Mouse (Mus musculus): ENCODE results near the gene Eomes. TPM values are rescaled to one million over a fixed set of nuclear protein-coding genes. Genes with fewer than 3 reads are reported as not detected.
A peak's percentile ranks its signal among the peaks of the same experiment; 100 is the strongest.

Gene Eomes
- polyA plus RNA-seq, 1 experiment from 2014 or later, result 18.0 TPM

- 12% methylated on average over 14 of the region's 14 CpGs for WGBS
- H3K27me3 ChIP-seq (replicated peaks; ENCODE audit: control insufficient read depth, insufficient read depth, low read length), result peaks cover 52% of the 10 kb centered on the region
- peak overlapping the region; percentile 51 for H3K4me3 ChIP-seq (replicated peaks; ENCODE audit: low read length)
- no peak overlapping the region for H3K27ac ChIP-seq (ENCODE audit: low read length)
- H3K9me3 ChIP-seq (ENCODE audit: control insufficient read depth, low read length), result no peaks in the 10 kb centered on the region
- 0 out of 2 replicates have a peak overlapping the region, but pooled peaks have one; percentile 61 for H3K9ac ChIP-seq (replicated peaks; ENCODE audit: low read depth, low read length)
- H3K36me3 ChIP-seq (ENCODE audit: control insufficient read depth, insufficient read depth), result no peaks in the 10 kb centered on the region
- peaks cover 38% of the 10 kb centered on the region for H3K4me1 ChIP-seq (replicated peaks; ENCODE audit: control insufficient read depth, insufficient read depth, low read length)
- ATAC-seq, result no peak
- peak overlapping the region; percentile 10; the same call in 1 of the 2 replicates for H3K4me2 ChIP-seq (ENCODE audit: low read length)
Measured at GRCm38 (mm10) chr9:118480292-118480690, 2.3 kb downstream of the Eomes start.

- Histone ChIP-seq H3K27ac (ENCODE audit: low read length) (no peak overlapping the region), H3K4me2 (ENCODE audit: low read length) (peak overlapping the region; percentile 22), H3K9me3 (ENCODE audit: control insufficient read depth, low read length) (no peaks in the 10 kb centered on the region), H3K9ac (replicated peaks; ENCODE audit: low read depth, low read length) (no peak overlapping the region), H3K36me3 (ENCODE audit: control insufficient read depth, insufficient read depth) (no peaks in the 10 kb centered on the region), H3K4me3 (replicated peaks; ENCODE audit: low read length) (no peak overlapping the region; the same call in 1 of the 2 replicates), H3K27me3 (replicated peaks; ENCODE audit: control insufficient read depth, insufficient read depth, low read length) (peaks cover 58% of the 10 kb centered on the region), H3K4me1 (replicated peaks; ENCODE audit: control insufficient read depth, insufficient read depth, low read length) (peaks cover 34% of the 10 kb centered on the region)
- WGBS, result 78% methylated on average over 10 of the region's 10 CpGs
- ATAC-seq, result no peak
Measured at GRCm38 (mm10) chr9:118482210-118482609, 4.2 kb downstream of the Eomes start.

GRCm38 (mm10) chr9:118486361-118487095 lies 8.5 kb downstream of the Eomes start:
- Histone ChIP-seq H3K4me1 (replicated peaks; ENCODE audit: control insufficient read depth, insufficient read depth, low read length) (peaks cover 31% of the 10 kb centered on the region), H3K4me3 (replicated peaks; ENCODE audit: low read length) (0 out of 2 replicates have a peak overlapping the region, but pooled peaks have one; percentile 4), H3K9me3 (ENCODE audit: control insufficient read depth, low read length) (no peaks in the 10 kb centered on the region), H3K9ac (replicated peaks; ENCODE audit: low read depth, low read length) (no peak overlapping the region), H3K27ac (ENCODE audit: low read length) (no peak overlapping the region), H3K36me3 (ENCODE audit: control insufficient read depth, insufficient read depth) (no peaks in the 10 kb centered on the region), H3K4me2 (ENCODE audit: low read length) (peak overlapping the region; percentile 24), H3K27me3 (replicated peaks; ENCODE audit: control insufficient read depth, insufficient read depth, low read length) (peaks cover 50% of the 10 kb centered on the region)
- ATAC-seq, result no peak
- WGBS, result 2% methylated on average over 32 of the region's 32 CpGs

DNA sequence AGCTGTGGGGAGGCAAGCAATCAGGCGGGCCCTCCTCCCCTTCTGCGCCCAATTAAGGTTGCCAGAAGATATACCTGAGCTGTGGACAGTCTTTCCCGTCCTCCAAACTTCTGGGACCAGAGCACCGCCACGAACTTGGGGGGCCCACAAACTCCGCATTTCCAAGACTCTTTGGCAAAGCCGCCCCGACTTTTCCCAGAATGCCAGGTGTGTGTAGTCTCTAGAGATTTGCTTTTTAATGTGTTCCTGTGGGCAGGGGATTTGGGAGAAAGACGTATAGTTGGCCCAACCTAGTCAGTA lies 9.0 kb downstream of the Eomes start:
- H3K27ac ChIP-seq (ENCODE audit: low read length), result no peak overlapping the region
- 2% methylated on average over 9 of the region's 9 CpGs for WGBS
- H3K9me3 ChIP-seq (ENCODE audit: control insufficient read depth, low read length), result no peaks in the 10 kb centered on the region
- no peaks in the 10 kb centered on the region for H3K36me3 ChIP-seq (ENCODE audit: control insufficient read depth, insufficient read depth)
- H3K9ac ChIP-seq (replicated peaks; ENCODE audit: low read depth, low read length), result no peak overlapping the region
- no peak for ATAC-seq
- H3K4me2 ChIP-seq (ENCODE audit: low read length), result peak overlapping the region; percentile 24
- H3K4me3 ChIP-seq (replicated peaks; ENCODE audit: low read length), result 0 out of 2 replicates have a peak overlapping the region, but pooled peaks have one; percentile 10
- peaks cover 31% of the 10 kb centered on the region for H3K4me1 ChIP-seq (replicated peaks; ENCODE audit: control insufficient read depth, insufficient read depth, low read length)
- H3K27me3 ChIP-seq (replicated peaks; ENCODE audit: control insufficient read depth, insufficient read depth, low read length), result peaks cover 47% of the 10 kb centered on the region

- ATAC-seq, result peak; percentile 36
- Histone ChIP-seq H3K36me3 (ENCODE audit: control insufficient read depth, insufficient read depth) (no peaks in the 10 kb centered on the region), H3K4me1 (replicated peaks; ENCODE audit: control insufficient read depth, insufficient read depth, low read length) (peaks cover 31% of the 10 kb centered on the region), H3K9ac (replicated peaks; ENCODE audit: low read depth, low read length) (no peak overlapping the region), H3K9me3 (ENCODE audit: control insufficient read depth, low read length) (no peaks in the 10 kb centered on the region), H3K4me2 (ENCODE audit: low read length) (peak overlapping the region; percentile 66), H3K27me3 (replicated peaks; ENCODE audit: control insufficient read depth, insufficient read depth, low read length) (peaks cover 45% of the 10 kb centered on the region), H3K27ac (ENCODE audit: low read length) (no peak overlapping the region), H3K4me3 (replicated peaks; ENCODE audit: low read length) (peak overlapping the region; percentile 37)
- WGBS, result under 1% methylated on average over 22 of the region's 22 CpGs
Measured at GRCm38 (mm10) chr9:118487636-118488035, 9.6 kb downstream of the Eomes start.

DNA sequence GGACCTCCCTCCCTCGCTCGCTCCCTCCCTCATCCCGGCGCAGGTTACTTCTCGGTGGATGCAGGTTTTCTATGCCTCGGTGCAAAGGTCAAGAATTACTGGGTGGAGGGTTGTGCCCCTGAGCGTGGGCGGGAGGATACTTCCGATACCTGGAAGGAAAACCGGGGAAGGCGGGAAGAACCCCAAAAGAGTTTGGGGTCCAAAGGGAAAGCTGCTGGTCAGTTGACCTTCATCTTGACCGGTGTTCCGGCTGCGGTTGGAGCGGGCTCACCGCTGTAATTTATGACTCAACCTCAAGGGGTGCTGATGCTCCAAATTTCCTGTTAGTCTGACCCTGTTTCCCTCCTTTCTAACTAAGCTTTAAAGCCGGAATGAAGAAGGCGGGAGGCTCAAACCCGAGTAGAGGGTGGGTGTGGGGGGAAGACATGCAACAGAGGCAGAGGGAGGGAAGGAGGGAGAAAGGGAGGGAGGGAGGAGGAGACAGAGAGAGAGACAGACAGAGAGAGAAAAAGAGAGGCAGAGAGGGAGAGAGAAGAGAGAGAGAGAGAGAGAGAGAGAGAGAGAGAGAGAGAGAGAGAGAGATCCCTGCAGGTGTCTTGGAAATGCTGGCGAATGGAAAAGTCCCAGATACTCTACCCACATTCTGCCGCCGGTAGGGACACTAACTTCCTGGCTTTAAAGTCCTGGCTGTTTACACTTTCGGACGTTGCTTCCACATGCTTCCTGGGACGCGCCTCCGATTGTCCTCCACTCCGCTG lies 10.3 kb downstream of the Eomes start:
- under 1% methylated on average over 28 of the region's 28 CpGs for WGBS
- H3K4me2 ChIP-seq (ENCODE audit: low read length), result peak overlapping the region; percentile 66
- peaks cover 42% of the 10 kb centered on the region for H3K27me3 ChIP-seq (replicated peaks; ENCODE audit: control insufficient read depth, insufficient read depth, low read length)
- no peak for ATAC-seq
- H3K36me3 ChIP-seq (ENCODE audit: control insufficient read depth, insufficient read depth), result no peaks in the 10 kb centered on the region
- H3K4me1 ChIP-seq (replicated peaks; ENCODE audit: control insufficient read depth, insufficient read depth, low read length), result peaks cover 31% of the 10 kb centered on the region
- no peaks in the 10 kb centered on the region for H3K9me3 ChIP-seq (ENCODE audit: control insufficient read depth, low read length)
- H3K27ac ChIP-seq (ENCODE audit: low read length), result peak overlapping the region; percentile 25; the same call in 1 of the 2 replicates
- peak overlapping the region; percentile 38; the same call in 1 of the 2 replicates for H3K9ac ChIP-seq (replicated peaks; ENCODE audit: low read depth, low read length)
- peak overlapping the region; percentile 37 for H3K4me3 ChIP-seq (replicated peaks; ENCODE audit: low read length)

- Histone ChIP-seq H3K27ac (ENCODE audit: low read length) (no peak overlapping the region), H3K27me3 (replicated peaks; ENCODE audit: control insufficient read depth, insufficient read depth, low read length) (peaks cover 35% of the 10 kb centered on the region), H3K9me3 (ENCODE audit: control insufficient read depth, low read length) (no peaks in the 10 kb centered on the region), H3K36me3 (ENCODE audit: control insufficient read depth, insufficient read depth) (no peaks in the 10 kb centered on the region), H3K9ac (replicated peaks; ENCODE audit: low read depth, low read length) (no peak overlapping the region), H3K4me3 (replicated peaks; ENCODE audit: low read length) (peak overlapping the region; percentile 37), H3K4me2 (ENCODE audit: low read length) (peak overlapping the region; percentile 66), H3K4me1 (replicated peaks; ENCODE audit: control insufficient read depth, insufficient read depth, low read length) (peaks cover 31% of the 10 kb centered on the region)
- WGBS, result 3% methylated on average over 20 of the region's 20 CpGs
- ATAC-seq, result peak; percentile 12; the same call in 1 of the 2 replicates
Measured at GRCm38 (mm10) chr9:118488896-118489578, 11.0 kb downstream of the Eomes start.

- Histone ChIP-seq H3K4me2 (ENCODE audit: low read length) (peak overlapping the region; percentile 66), H3K4me3 (replicated peaks; ENCODE audit: low read length) (peak overlapping the region; percentile 3; the same call in 1 of the 2 replicates), H3K36me3 (ENCODE audit: control insufficient read depth, insufficient read depth) (no peaks in the 10 kb centered on the region), H3K9ac (replicated peaks; ENCODE audit: low read depth, low read length) (no peak overlapping the region), H3K27ac (ENCODE audit: low read length) (no peak overlapping the region), H3K9me3 (ENCODE audit: control insufficient read depth, low read length) (no peaks in the 10 kb centered on the region), H3K4me1 (replicated peaks; ENCODE audit: control insufficient read depth, insufficient read depth, low read length) (peaks cover 29% of the 10 kb centered on the region), H3K27me3 (replicated peaks; ENCODE audit: control insufficient read depth, insufficient read depth, low read length) (peaks cover 31% of the 10 kb centered on the region)
- ATAC-seq, result peak; percentile 77
- WGBS, result 1% methylated on average over 16 of the region's 16 CpGs
Measured at GRCm38 (mm10) chr9:118489579-118490019, 11.6 kb downstream of the Eomes start.

GRCm38 (mm10) chr9:118491195-118491594 lies 13.2 kb downstream of the Eomes start:
- Histone ChIP-seq H3K27me3 (replicated peaks; ENCODE audit: control insufficient read depth, insufficient read depth, low read length) (peaks cover 20% of the 10 kb centered on the region), H3K9ac (replicated peaks; ENCODE audit: low read depth, low read length) (no peak overlapping the region), H3K4me1 (replicated peaks; ENCODE audit: control insufficient read depth, insufficient read depth, low read length) (peaks cover 29% of the 10 kb centered on the region), H3K36me3 (ENCODE audit: control insufficient read depth, insufficient read depth) (no peaks in the 10 kb centered on the region), H3K9me3 (ENCODE audit: control insufficient read depth, low read length) (no peaks in the 10 kb centered on the region), H3K4me2 (ENCODE audit: low read length) (no peak overlapping the region), H3K27ac (ENCODE audit: low read length) (no peak overlapping the region), H3K4me3 (replicated peaks; ENCODE audit: low read length) (no peak overlapping the region)
- whole genome bisulfite sequencing, result 91% methylated on average over 4 of the region's 4 CpGs
- no peak for ATAC-seq

All from forebrain, embryonic 16.5 days (tissue).